Mouse (Mus musculus) thymus, adult 2 months (tissue): ENCODE data around the gene Dst.

ENCODE experiments used
- CTCF ChIP-seq: fragments of 200-500 bp; IDR thresholded peaks from 2 replicates; pipeline ENCODE4 v1.5.1; 2012; ENCODE audit warnings: mild to moderate bottlenecking, control low read depth, low read length, moderate library complexity, borderline replicate concordance; ENCODE audit not compliant: control insufficient read depth, poor library complexity, insufficient read depth; ENCODE audit errors: extremely low read depth
- POLR2A ChIP-seq: fragments of 200-500 bp; IDR thresholded peaks from 2 replicates; pipeline ENCODE4 v1.6.1; 2012; ENCODE audit warnings: mild to moderate bottlenecking, low read length, control low read depth, moderate library complexity; ENCODE audit not compliant: control insufficient read depth, poor library complexity, insufficient read depth; ENCODE audit errors: extremely low read depth

- TF ChIP-seq CTCF (no peak), POLR2A (no peak)
Measured at GRCm38 (mm10) chr1:33925283-33925682, 17.3 kb downstream of the Dst start.
